Mouse (Mus musculus) heart, embryonic 13.5 days (tissue): Measurements from ENCODE around the gene Mroh9. TPM values are rescaled to one million over a fixed set of nuclear protein-coding genes. Genes with fewer than 3 reads are reported as not detected.
A peak's percentile ranks its signal among the peaks of the same experiment; 100 is the strongest.

Experiments used
- ATAC-seq: fragments of 200-750 bp; cut with Nextera tagmentation; 2 replicates; pipeline ENCODE4 v1.8.0; 2017; ENCODE audit warnings: moderate TSS enrichment; ENCODE audit not compliant: insufficient number of reproducible peaks, low FRiP score, low TSS enrichment; ENCODE audit errors: extremely low read depth
- H3K27ac ChIP-seq: fragments of 300-500 bp; sonication (generic); replicated peaks from 2 replicates; pipeline ENCODE4 v1.5.1; 2015; ENCODE audit warnings: moderate library complexity, mild to moderate bottlenecking, inconsistent platforms
- H3K27me3 ChIP-seq: fragments of 300-500 bp; sonication (generic); replicated peaks from 2 replicates; pipeline ENCODE4 v1.6.1; 2015; ENCODE audit warnings: mild to moderate bottlenecking, inconsistent platforms
- H3K36me3 ChIP-seq: fragments of 300-500 bp; sonication (generic); 2 replicates; pipeline ENCODE4 v1.6.1; 2015; ENCODE audit warnings: mild to moderate bottlenecking, inconsistent platforms
- H3K4me1 ChIP-seq: fragments of 300-500 bp; sonication (generic); 2 replicates; pipeline ENCODE4 v1.6.1; 2015; ENCODE audit warnings: inconsistent platforms
- H3K4me2 ChIP-seq: fragments of 300-500 bp; sonication (generic); 2 replicates; pipeline ENCODE4 v1.6.1; 2015; ENCODE audit warnings: inconsistent platforms, mild to moderate bottlenecking, moderate library complexity
- H3K4me3 ChIP-seq: fragments of 300-500 bp; sonication (generic); 2 replicates; pipeline ENCODE4 v1.5.1; 2015; ENCODE audit warnings: moderate library complexity, mild to moderate bottlenecking, inconsistent platforms
- H3K9ac ChIP-seq: fragments of 300-500 bp; sonication (generic); 2 replicates; pipeline ENCODE4 v1.6.1; 2015; ENCODE audit warnings: inconsistent platforms, mild to moderate bottlenecking, moderate library complexity
- H3K9me3 ChIP-seq: fragments of 300-500 bp; sonication (generic); 2 replicates; pipeline ENCODE4 v1.6.1; 2016; ENCODE audit warnings: inconsistent platforms
- WGBS: fragments of 180-500 bp; shearing (Covaris S2); methylation state at CpG from one replicate; pipeline ENCODE4 v1.1.7; 2015; ENCODE audit warnings: mixed read lengths; 5-methylcytosine and 5-hydroxymethylcytosine counted together
- polyA plus RNA-seq: library from polyadenylated mRNA; unstranded; fragments of >200 nt; fragmentation: Nextera tagmentation; extraction: Ambion mirVana; gene quantifications from 2 replicates; pipeline ENCODE4 v1.2.1, GENCODE M21; 2015

Gene Mroh9
- polyA plus RNA-seq, 1 experiment from 2014 or later = not detected

GRCm38 (mm10) chr1:163057363-163057762 lies 28.1 kb downstream of the Mroh9 start:
- Histone ChIP-seq H3K27me3 (no peaks in the 10 kb centered on the region), H3K4me3 (no peak overlapping the region), H3K36me3 (no peaks in the 10 kb centered on the region), H3K9ac (no peak overlapping the region), H3K4me2 (no peak overlapping the region), H3K27ac (no peak overlapping the region), H3K4me1 (no peaks in the 10 kb centered on the region), H3K9me3 (no peaks in the 10 kb centered on the region)
- WGBS = 31% methylated on average over 2 of the region's 2 CpGs
- ATAC-seq = no peak

- no peak overlapping the region for H3K4me3 ChIP-seq
- no peak for ATAC-seq
- H3K9ac ChIP-seq = no peak overlapping the region
- H3K4me2 ChIP-seq = no peak overlapping the region
- no peak overlapping the region for H3K27ac ChIP-seq
- no peaks in the 10 kb centered on the region for H3K4me1 ChIP-seq
- no peaks in the 10 kb centered on the region for H3K9me3 ChIP-seq
- no peaks in the 10 kb centered on the region for H3K27me3 ChIP-seq
- no peaks in the 10 kb centered on the region for H3K36me3 ChIP-seq
Measured at GRCm38 (mm10) chr1:163055629-163056028, 29.8 kb downstream of the Mroh9 start.

GRCm38 (mm10) chr1:163023075-163023474 lies 62.4 kb downstream of the Mroh9 start:
- Histone ChIP-seq H3K9ac (no peak overlapping the region), H3K4me3 (no peak overlapping the region), H3K4me2 (no peak overlapping the region), H3K27me3 (no peaks in the 10 kb centered on the region), H3K9me3 (no peaks in the 10 kb centered on the region), H3K4me1 (no peaks in the 10 kb centered on the region), H3K36me3 (no peaks in the 10 kb centered on the region), H3K27ac (no peak overlapping the region)
- ATAC-seq = no peak

GRCm38 (mm10) chr1:163009220-163009619 lies 76.2 kb downstream of the Mroh9 start:
- H3K4me1 ChIP-seq = no peaks in the 10 kb centered on the region
- no peaks in the 10 kb centered on the region for H3K9me3 ChIP-seq
- H3K36me3 ChIP-seq = no peaks in the 10 kb centered on the region
- no peak overlapping the region for H3K4me3 ChIP-seq
- H3K4me2 ChIP-seq = no peak overlapping the region
- no peak overlapping the region for H3K9ac ChIP-seq
- no peaks in the 10 kb centered on the region for H3K27me3 ChIP-seq
- WGBS = 38% methylated on average over 3 of the region's 3 CpGs
- ATAC-seq = no peak
- no peak overlapping the region for H3K27ac ChIP-seq

GRCm38 (mm10) chr1:163003496-163003895 lies 82.0 kb downstream of the Mroh9 start:
- Histone ChIP-seq H3K36me3 (no peaks in the 10 kb centered on the region), H3K4me3 (no peak overlapping the region), H3K27ac (no peak overlapping the region), H3K4me2 (no peak overlapping the region), H3K9ac (no peak overlapping the region), H3K27me3 (no peaks in the 10 kb centered on the region), H3K4me1 (0 out of 2 replicates have a peak, but pooled peaks cover 2% of the 10 kb centered on the region), H3K9me3 (peaks cover 9% of the 10 kb centered on the region; the same call in 1 of the 2 replicates)
- no peak for ATAC-seq
- 59% methylated on average over 2 of the region's 2 CpGs for WGBS

GRCm38 (mm10) chr1:163001271-163001829 lies 84.1 kb downstream of the Mroh9 start:
- Histone ChIP-seq H3K4me2 (no peak overlapping the region), H3K4me3 (no peak overlapping the region), H3K9me3 (peaks cover 9% of the 10 kb centered on the region; the same call in 1 of the 2 replicates), H3K4me1 (0 out of 2 replicates have a peak, but pooled peaks cover 2% of the 10 kb centered on the region), H3K27me3 (no peaks in the 10 kb centered on the region), H3K36me3 (no peaks in the 10 kb centered on the region), H3K9ac (no peak overlapping the region), H3K27ac (0 out of 2 replicates have a peak overlapping the region, but pooled peaks have one; percentile 10)
- ATAC-seq = no peak
- 56% methylated on average over 4 of the region's 4 CpGs for whole genome bisulfite sequencing

GRCm38 (mm10) chr1:162987546-162987945 lies 97.9 kb downstream of the Mroh9 start:
- no peak overlapping the region for H3K9ac ChIP-seq
- H3K9me3 ChIP-seq = no peaks in the 10 kb centered on the region
- 71% methylated on average over 3 of the region's 3 CpGs for WGBS
- ATAC-seq = no peak
- H3K4me1 ChIP-seq = no peaks in the 10 kb centered on the region
- H3K36me3 ChIP-seq = no peaks in the 10 kb centered on the region
- H3K4me3 ChIP-seq = no peak overlapping the region
- no peak overlapping the region for H3K27ac ChIP-seq
- no peaks in the 10 kb centered on the region for H3K27me3 ChIP-seq
- no peak overlapping the region for H3K4me2 ChIP-seq

GRCm38 (mm10) chr1:162986777-162987176 lies 98.7 kb downstream of the Mroh9 start:
- H3K27ac ChIP-seq = no peak overlapping the region
- H3K4me3 ChIP-seq = no peak overlapping the region
- H3K36me3 ChIP-seq = no peaks in the 10 kb centered on the region
- WGBS = 69% methylated on average over 1 of the region's 1 CpGs
- no peaks in the 10 kb centered on the region for H3K9me3 ChIP-seq
- no peak for ATAC-seq
- no peaks in the 10 kb centered on the region for H3K4me1 ChIP-seq
- H3K4me2 ChIP-seq = no peak overlapping the region
- H3K27me3 ChIP-seq = no peaks in the 10 kb centered on the region
- no peak overlapping the region for H3K9ac ChIP-seq

GRCm38 (mm10) chr1:162986121-162986748 lies 99.2 kb downstream of the Mroh9 start:
- Histone ChIP-seq H3K9me3 (no peaks in the 10 kb centered on the region), H3K4me2 (no peak overlapping the region), H3K27ac (no peak overlapping the region), H3K4me1 (no peaks in the 10 kb centered on the region), H3K4me3 (no peak overlapping the region), H3K9ac (no peak overlapping the region), H3K27me3 (no peaks in the 10 kb centered on the region), H3K36me3 (no peaks in the 10 kb centered on the region)
- WGBS = 61% methylated on average over 2 of the region's 2 CpGs
- ATAC-seq = no peak

GRCm38 (mm10) chr1:162984428-162984827 lies 101.0 kb downstream of the Mroh9 start, which contains the start of gene Fmo3:
Gene Fmo3, minus strand, starts transcription at chr1:162984528.
- WGBS = 42% methylated on average over 1 of the region's 1 CpGs
- Histone ChIP-seq H3K9ac (no peak within 1 kb of the TSS), H3K27ac (no peak within 1 kb of the TSS), H3K4me1 (no peaks in the 10 kb centered on the region), H3K4me3 (no peak within 1 kb of the TSS), H3K4me2 (no peak within 1 kb of the TSS), H3K9me3 (no peaks in the 10 kb centered on the region), H3K36me3 (no peaks in the 10 kb centered on the region), H3K27me3 (no peaks in the 10 kb centered on the region)
- no peak for ATAC-seq
